Mouse (Mus musculus) skeletal muscle tissue, adult 2 months (tissue): Measurements from ENCODE around the gene Nos2.
"Not testable (repeated sequence)": the region's sequence is repeated elsewhere in the genome, so short reads cannot be mapped to it uniquely, and the experiment has no call there.

ENCODE experiments used
- DNase-seq: peaks from one replicate; pipeline ENCODE4 v3.0.0-alpha.2; 2012; ENCODE audit warnings: low read depth, low spot score

Nos2 gene

DNA sequence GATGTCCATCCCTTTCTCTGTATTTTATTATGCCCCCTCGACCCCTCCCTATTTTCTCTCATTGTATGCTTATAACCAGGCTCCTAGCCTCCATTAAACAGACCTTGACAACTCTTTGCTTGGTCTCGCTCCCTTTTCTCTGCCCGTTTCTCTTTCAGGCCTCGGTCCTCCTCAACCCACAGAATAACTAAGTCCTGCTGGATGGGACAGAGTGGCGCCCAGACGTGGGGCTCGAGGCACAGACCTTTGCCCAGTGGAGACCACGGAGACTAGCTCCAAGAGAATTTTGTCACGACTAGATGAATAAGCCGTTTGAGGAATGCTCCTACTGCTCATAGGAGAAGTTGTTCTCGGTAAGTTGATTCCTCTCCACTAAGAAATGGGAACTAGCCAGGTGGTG is 68.6 kb downstream of the Nos2 start:
- not testable (repeated sequence) for DNase-seq

DNA sequence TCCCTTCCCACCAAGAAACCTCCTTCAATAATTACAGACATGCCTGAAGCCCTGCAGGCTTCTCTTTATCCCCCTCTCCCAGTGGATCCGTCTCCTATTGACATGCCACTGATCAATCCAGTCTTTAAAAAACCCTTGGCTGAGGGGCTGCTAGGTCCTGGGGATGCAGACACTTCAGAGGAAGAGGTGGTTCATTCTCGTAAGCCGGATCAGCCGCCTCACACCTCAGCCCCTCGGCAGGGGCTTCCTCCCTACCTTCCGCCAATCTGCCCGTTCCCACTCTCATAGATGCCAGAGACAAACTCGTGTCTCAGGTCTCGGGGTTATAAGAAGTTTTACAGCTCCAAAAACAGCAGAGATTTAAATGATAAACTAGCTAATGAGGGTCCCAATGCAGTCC is 69.5 kb downstream of the Nos2 start:
- DNase-seq: no peak

DNA sequence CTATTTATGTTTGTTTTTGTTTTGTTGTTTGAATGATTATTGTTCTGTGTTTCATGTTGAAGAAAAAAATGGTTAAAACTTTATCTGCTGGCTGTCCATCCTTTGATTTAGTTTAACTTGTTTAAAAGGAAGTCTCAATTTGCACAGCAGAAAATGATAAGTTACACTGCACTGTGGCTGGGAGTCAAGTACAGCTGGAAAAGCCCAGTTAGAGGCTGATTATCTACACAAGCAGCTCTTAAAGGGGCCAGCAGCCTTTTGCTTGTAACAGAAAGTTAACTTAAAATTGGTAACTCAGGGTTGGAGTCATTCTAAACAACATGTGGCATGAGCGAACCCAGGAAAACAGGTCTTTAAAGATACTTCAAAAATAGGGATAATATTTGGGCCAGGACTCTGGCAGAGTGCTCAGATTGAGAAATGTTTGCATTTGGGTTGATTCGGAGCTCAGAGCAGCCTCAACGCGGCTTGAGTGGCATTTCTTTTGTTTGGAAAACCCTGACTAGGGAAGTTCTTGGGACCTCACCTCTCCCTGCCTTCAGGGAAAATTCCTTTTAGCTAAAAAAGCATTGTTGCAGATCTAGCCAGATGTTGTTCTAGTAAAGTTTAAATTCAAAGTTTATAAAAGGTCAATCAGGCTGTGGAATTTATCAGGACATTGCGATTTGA is 70.4 kb downstream of the Nos2 start:
- not testable (repeated sequence) for DNase-seq

DNA sequence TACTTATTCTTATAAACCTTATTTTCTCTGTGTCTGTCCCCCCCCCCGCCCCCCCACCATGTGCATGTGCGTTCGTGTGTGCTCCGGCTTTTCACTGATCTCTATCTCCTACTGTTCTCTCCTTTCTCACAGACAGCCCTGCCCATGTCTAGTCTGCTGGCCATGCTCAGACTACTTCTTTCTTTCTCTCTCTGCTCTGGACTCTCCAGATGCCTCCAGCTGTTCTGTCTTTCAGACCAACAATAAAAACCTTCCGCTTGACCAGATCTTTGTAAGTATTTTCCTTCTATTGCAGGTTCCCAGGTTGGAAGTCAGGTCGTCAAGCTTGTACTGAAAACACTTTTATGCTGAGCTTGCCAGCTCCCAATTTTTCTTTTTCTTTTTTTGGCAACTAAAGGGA is 78.5 kb downstream of the Nos2 start:
- no peak for DNase-seq

DNA sequence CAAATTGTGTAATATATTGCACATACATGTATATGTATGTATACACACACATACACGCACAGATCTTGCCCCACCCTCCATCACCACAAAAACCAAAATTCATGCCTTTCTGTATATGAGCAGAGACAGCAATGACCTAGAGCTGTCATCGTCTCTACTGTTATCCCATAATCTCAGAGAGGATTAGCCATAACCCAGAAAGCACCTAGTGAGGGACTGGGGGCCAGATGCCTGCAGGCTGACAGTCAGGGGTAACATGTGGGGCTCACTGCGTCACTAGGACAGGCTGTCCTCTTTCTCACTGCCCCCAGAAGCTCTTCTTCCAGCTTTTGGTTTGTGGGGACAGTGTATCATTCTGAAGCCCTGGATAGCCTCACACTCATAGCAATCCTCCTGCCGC is 81.3 kb downstream of the Nos2 start:
- no peak for DNase-seq

DNA sequence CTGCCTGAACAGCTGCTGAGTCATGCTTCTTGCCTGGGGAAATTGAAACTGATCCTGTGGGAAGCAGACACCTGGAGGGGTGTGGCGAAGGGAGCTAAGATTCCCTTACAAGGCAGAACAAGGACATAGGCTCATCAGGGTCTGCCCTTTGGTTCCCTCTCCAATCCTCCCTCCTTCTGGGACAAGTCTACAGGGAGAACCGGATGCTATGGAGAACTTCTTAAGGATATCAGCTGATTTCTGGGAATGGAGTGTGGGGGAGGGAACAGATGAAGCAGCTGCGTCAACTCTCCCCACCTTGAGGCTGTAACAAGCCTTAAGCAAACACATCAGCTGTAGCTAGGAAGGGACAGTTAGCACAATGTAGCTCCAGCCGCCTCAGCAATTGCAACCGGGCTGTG is 82.0 kb downstream of the Nos2 start:
- no peak for DNase-seq

DNA sequence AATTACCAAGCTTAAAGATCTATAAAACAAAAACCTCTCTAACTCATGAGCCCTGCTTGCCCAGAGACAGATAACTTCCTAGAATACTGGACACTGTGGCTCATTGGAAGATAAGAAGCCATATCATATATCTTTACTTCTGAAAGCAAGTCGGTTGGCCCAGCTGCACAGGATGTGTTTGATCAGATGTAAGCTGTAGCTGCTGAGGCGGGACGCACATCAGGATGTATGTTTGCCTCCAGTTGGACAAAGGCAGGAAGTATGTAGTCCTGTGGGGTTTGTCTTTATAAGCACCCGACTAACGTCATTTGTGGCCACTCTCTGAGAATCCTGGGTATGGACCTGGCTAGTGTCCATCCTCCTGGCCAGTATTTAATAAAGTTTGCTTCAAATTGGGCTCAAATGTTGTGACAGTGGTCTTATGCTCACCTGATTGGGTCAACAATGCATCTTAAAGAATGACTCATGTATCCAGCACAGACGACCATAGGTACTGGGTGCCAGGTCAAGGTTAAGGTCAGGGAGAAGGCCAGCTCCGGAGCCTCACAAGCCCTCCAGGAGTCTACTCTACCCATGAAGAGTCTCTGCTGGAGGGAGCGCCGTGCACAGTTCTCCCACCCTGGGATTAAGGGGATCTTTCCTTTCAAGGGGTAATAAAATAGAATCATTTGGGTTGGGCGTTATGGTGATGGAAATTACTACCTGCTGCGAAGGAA is 82.6 kb downstream of the Nos2 start:
- DNase-seq: no peak

DNA sequence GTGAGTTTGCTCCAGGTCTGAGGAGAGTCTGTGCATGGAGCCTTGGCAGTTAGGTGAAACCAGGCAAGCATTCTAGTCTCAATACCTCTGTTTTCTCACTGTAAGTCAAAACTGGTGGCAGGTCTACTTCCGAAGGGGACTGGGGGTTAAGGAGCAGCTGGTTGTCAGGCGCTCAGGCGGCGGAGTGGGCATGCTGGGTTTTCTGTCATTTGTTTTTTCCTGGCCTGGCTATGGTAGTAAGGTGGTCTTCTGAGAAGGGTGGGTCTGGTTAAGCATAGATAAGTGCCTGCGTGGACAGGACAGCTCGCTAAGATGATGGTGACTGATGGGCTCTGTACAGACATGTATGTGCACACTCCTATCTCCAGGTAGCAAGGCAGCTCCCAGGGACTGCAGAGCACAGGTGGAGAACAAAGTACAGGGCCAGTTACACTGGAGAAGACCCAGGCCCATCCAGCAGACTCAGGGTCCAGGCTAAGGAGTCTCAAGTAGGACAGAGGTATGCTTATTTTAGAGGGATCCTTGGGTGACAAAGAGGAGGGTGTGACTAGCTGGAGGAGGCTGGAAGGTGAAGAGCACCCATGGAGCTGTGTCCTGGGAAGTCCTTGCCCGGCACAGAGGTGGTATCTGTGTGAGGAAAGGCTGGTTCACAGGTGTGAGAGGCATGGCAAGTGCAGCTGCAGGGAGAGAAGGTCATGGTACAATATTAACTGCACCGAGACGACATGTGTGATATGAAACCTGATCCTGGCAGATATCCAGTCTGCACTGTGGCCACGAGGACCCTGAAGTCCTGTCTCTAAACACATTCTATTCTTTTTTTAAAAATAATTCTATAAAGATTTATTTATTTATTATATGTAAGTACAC is 83.4 kb downstream of the Nos2 start:
- DNase-seq: no peak

DNA sequence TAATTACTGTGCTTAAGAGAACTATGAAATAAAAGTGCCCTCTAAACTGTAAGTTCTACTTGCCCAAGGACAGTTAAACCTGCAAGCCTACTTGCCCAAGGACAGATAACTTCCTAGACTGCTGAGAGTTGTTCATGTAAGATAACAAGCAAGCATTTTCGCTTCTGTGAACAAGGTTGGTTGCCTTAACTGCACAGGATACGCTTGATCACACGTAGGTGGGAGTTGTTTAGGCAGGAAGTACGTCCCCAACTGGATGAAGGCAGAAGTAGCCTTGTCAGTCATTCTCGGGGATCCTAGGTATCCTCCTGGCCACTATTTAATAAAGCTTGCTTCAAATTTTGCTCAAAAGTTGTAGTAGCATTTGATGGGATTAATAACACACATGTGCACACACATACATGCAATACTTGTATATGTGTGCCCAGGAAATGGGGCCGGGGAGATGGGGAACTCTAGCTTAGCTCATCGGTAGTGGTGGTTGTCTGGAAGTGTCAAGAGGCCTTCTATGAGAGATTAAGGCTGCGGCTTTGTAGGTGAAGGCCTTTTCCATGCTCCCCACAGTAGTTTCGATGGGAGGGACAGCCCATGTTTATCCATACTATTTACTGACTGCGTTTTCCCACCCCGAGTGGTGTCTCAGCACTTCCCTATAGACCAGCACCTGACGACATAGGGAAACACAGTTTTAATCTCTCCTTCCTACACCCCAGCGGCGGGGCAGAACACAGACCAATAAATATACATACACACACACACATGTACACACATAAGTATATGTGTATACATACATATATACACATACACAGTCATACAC is 85.2 kb downstream of the Nos2 start:
- DNase-seq: no peak

DNA sequence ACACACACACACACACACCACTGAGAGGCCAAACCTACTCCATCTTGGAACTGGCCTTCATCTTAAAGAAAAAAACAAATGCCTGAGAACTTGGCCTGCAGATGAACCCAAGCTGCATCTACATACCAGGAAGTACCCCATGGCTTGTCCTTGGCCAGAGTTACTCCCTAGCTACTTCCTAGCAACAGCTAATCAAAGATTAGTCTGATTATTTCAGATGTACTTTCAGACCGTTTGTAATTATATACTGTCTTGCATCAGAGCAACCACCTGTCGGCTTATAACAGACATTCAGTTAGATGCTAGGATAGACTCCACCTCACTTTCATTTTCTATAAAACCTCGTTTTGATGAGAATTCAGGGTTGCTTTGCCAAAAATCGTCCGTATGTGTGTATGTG is 85.8 kb downstream of the Nos2 start:
- no peak for DNase-seq

DNA sequence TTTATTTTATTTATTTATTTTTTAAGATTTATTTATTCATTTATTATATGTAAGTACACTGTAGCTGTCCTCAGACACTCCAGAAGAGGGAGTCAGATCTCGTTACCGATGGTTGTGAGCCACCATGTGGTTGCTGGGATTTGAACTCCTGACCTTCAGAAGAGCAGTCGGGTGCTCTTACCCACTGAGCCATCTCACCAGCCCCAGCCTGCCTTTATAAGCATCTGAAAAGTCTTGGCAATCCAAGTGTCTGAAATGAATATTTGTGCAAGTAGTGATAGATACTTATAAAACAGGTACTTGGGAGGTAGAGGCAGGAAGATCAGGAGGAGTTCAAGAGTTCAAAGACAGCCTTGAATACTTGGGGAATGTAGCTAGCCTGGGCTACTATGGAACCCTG is 86.8 kb downstream of the Nos2 start:
- not testable (repeated sequence) for DNase-seq

DNA sequence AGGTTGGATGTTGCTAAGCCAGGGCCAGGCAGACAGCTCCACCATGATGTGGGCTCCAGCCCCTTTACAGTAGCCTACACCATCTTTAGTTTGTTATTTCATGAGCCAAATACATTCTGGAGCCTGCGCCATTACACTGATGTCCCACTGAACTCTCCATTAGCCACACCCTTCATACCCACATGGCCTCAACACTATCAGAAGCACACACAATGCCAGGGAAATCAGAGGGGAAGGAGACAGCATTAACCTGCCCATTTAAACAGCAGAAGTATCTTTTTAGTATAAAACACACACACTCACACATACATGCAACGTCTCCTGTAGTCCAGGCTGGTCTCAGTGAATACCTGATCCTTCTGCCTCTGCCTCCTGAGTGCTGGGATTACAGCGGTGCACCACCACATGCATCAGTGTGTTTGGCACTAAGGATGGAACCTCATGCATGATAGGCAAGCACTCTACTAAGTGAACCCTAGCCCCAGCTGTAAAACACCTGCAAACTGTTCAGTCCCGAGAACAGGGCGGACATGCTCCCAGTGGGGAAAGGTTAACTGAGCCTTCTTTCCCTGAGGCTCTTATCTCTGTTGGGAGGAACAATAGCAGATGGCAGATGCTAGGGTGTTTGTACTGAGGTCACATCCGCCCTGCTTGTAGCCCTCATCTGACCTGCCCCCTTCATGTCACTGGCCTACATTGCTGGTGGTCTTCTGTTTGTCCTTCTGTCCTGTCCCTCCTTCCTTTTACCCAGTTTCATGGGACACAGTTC is 87.6 kb downstream of the Nos2 start:
- DNase-seq: no peak

DNA sequence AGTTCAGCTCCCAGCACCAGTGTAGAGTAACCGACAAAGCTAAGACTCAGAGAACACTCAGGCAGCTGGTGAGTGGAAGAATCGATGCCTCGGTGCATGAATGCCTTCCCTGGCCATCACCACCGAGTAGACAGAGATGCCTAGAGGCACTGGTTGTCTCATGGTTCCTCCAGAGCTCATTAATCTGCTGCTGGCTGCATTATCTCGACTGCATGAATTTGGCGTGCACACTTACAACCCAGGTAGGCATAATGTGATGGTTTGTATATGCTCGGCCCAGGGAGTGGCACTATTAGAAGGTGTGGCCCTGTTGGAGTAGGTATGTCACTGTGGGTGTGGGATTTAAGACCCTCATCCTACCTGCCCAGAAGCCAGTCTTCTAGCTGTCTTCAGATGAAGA is 88.3 kb downstream of the Nos2 start:
- DNase-seq: no peak
